Mouse (Mus musculus) adrenal gland, postnatal 25 days (tissue): ENCODE measurements around the gene B3gat3. TPM values are rescaled to one million over a fixed set of nuclear protein-coding genes. Genes with fewer than 3 reads are reported as not detected.
"Not testable (repeated sequence)": the region's sequence is repeated elsewhere in the genome, so short reads cannot be mapped to it uniquely, and the experiment has no call there.

Experiments used
- DNase-seq: peaks from one replicate; pipeline ENCODE4 v3.0.0; 2021; ENCODE audit warnings: mixed read lengths
- long read RNA-seq: library from polyadenylated mRNA; stranded (forward); transcript quantifications from one replicate; pipeline ENCODE4 v2.0.0, GENCODE M21; 2021
- total RNA-seq: library from RNA; stranded (reverse); gene quantifications from 2 replicates; pipeline ENCODE4 v1.2.3, GENCODE M21; 2021

B3gat3 gene
- total RNA-seq: 58.5 and 60.9 TPM in 2 replicates
- long read RNA-seq, transcript B3gat3-201 (5 exons, 1,603 nt): major isoform, 44 of 67 reads
- long read RNA-seq, transcript B3gat3-203 (5 exons, 909 nt): minor isoform, 8 of 67 reads
- long read RNA-seq, partial matches to known transcripts: 5 of 67 reads
- long read RNA-seq, other reads (novel, unspliced or antisense): 10 of 67 reads

GRCm38 (mm10) chr19:8920073-8920736 lies at the start of gene B3gat3:
Gene B3gat3 (plus strand): TSS chr19:8920374.
- peak; percentile 95 for DNase-seq

- DNase-seq: not testable (repeated sequence)
Observed at GRCm38 (mm10) chr19:8870381-8870780, 49.8 kb upstream of the B3gat3 start.

GRCm38 (mm10) chr19:8870838-8871237 lies 49.3 kb upstream of the B3gat3 start:
- no peak for DNase-seq

- DNase-seq: peak; percentile 95
Observed at GRCm38 (mm10) chr19:8871267-8872186, 48.6 kb upstream of the B3gat3 start, which contains the start of gene Ubxn1. Gene Ubxn1 (plus strand): TSS chr19:8871496.

GRCm38 (mm10) chr19:8872266-8872840 lies 47.8 kb upstream of the B3gat3 start:
- no peak for DNase-seq

GRCm38 (mm10) chr19:8875031-8875430 lies 45.1 kb upstream of the B3gat3 start:
- no peak for DNase-seq

GRCm38 (mm10) chr19:8880311-8881033 lies 39.7 kb upstream of the B3gat3 start, which contains the start of gene Uqcc3:
Gene Uqcc3 (minus strand): TSS chr19:8880923.
- peak; percentile 88 for DNase-seq

- DNase-seq: no peak
Observed at GRCm38 (mm10) chr19:8881034-8881392, 39.2 kb upstream of the B3gat3 start.

GRCm38 (mm10) chr19:8883616-8884015 lies 36.6 kb upstream of the B3gat3 start, which contains the start of the genes Lbhd1 and Gm49403:
Gene Lbhd1 (plus strand): TSS chr19:8883732.
Gene Gm49403 (plus strand): TSS chr19:8883930.
- no peak for DNase-seq

GRCm38 (mm10) chr19:8886916-8887584 lies 33.1 kb upstream of the B3gat3 start:
- DNase-seq: no peak

- no peak for DNase-seq
Observed at GRCm38 (mm10) chr19:8887585-8888463, 32.4 kb upstream of the B3gat3 start.

GRCm38 (mm10) chr19:8888511-8889385 lies 31.4 kb upstream of the B3gat3 start, which contains the start of the genes 1810009A15Rik and Gm49416:
Gene 1810009A15Rik (plus strand): TSS chr19:8888853.
Gene Gm49416 (plus strand): TSS chr19:8888926.
- peak; percentile 93 for DNase-seq

- peak; percentile 85 for DNase-seq
Observed at GRCm38 (mm10) chr19:8892829-8893766, 27.1 kb upstream of the B3gat3 start, which contains the start of gene Ints5. Gene Ints5 (plus strand): TSS chr19:8893005.

GRCm38 (mm10) chr19:8895397-8895960 lies 24.7 kb upstream of the B3gat3 start:
- no peak for DNase-seq

- not testable (repeated sequence) for DNase-seq
Observed at GRCm38 (mm10) chr19:8896231-8896630, 23.9 kb upstream of the B3gat3 start.

GRCm38 (mm10) chr19:8897211-8897864 lies 22.8 kb upstream of the B3gat3 start:
- peak; percentile 60 for DNase-seq
